Mouse (Mus musculus) intestine, embryonic 15.5 days (tissue): ENCODE measurements around the gene Lrrc36. TPM values are rescaled to one million over a fixed set of nuclear protein-coding genes. Genes with fewer than 3 reads are reported as not detected.
A peak's percentile ranks its signal among the peaks of the same experiment; 100 is the strongest.

Source experiments
- ATAC-seq: fragments of 200-750 bp; cut with Nextera tagmentation; 2 replicates; pipeline ENCODE4 v1.8.0; 2017; ENCODE audit warnings: moderate TSS enrichment, moderate library complexity
- H3K27ac ChIP-seq: fragments of 300-500 bp; sonication (generic); 2 replicates; pipeline ENCODE4 v1.5.1; 2015; ENCODE audit warnings: mild to moderate bottlenecking, inconsistent platforms
- H3K27me3 ChIP-seq: fragments of 300-500 bp; sonication (generic); replicated peaks from 2 replicates; pipeline ENCODE4 v1.6.1; 2015; ENCODE audit warnings: inconsistent platforms
- H3K36me3 ChIP-seq: fragments of 300-500 bp; sonication (generic); 2 replicates; pipeline ENCODE4 v1.6.1; 2015; ENCODE audit warnings: inconsistent platforms
- H3K4me1 ChIP-seq: fragments of 300-500 bp; sonication (generic); replicated peaks from 2 replicates; pipeline ENCODE4 v1.6.1; 2015; ENCODE audit warnings: inconsistent platforms
- H3K4me2 ChIP-seq: fragments of 300-500 bp; sonication (generic); replicated peaks from 2 replicates; pipeline ENCODE4 v1.6.1; 2015; ENCODE audit warnings: mild to moderate bottlenecking, inconsistent platforms
- H3K4me3 ChIP-seq: fragments of 300-500 bp; sonication (generic); replicated peaks from 2 replicates; pipeline ENCODE4 v1.5.1; 2015; ENCODE audit warnings: inconsistent platforms
- H3K9ac ChIP-seq: fragments of 300-500 bp; sonication (generic); 2 replicates; pipeline ENCODE4 v1.6.1; 2015; ENCODE audit warnings: inconsistent platforms
- H3K9me3 ChIP-seq: fragments of 300-500 bp; sonication (generic); 2 replicates; pipeline ENCODE4 v1.6.1; 2016; ENCODE audit warnings: inconsistent platforms
- WGBS: fragments of 180-500 bp; shearing (Covaris S2); methylation state at CpG from one replicate; pipeline ENCODE4 v1.1.7; 2015; 5-methylcytosine and 5-hydroxymethylcytosine counted together
- polyA plus RNA-seq: library from polyadenylated mRNA; unstranded; fragments of >200 nt; fragmentation: Nextera tagmentation; extraction: Ambion mirVana; gene quantifications from 2 replicates; pipeline ENCODE4 v1.2.1, GENCODE M21; 2015

The Lrrc36 gene
- polyA plus RNA-seq, 1 experiment from 2014 or later = 0.26 TPM

- no peak overlapping the region for H3K4me3 ChIP-seq
- no peak overlapping the region for H3K9ac ChIP-seq
These were observed 56.4 kb downstream of the Lrrc36 start for GRCm38 (mm10) chr8:105469816-105470215.

DNA sequence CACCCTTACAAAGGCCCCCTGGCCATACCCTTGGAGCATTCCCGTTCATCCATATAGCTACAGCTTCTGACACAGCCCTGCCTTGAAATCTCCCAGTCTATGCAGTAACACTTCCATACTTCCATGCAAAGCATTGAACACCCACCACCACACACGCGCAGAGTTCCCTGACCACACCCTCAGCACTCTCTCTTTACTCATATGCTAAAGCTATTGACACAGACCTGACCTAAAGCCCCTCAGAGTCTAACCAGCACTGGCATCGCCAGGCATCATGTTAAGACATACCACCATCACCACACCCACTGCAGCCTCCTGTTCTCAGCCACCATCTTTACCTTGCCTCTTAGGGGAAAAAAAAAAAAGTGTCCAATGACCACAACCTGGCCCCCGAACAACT, 56.9 kb downstream of the Lrrc36 start:
- no peak for ATAC-seq
- H3K4me2 ChIP-seq = peak overlapping the region; percentile 62; the same call in 1 of the 2 replicates
- no peaks in the 10 kb centered on the region for H3K9me3 ChIP-seq

More at GRCm38 (mm10) chr8:105469816-105470215, 56.4 kb downstream of the Lrrc36 start:
- H3K27me3 ChIP-seq = no peaks in the 10 kb centered on the region; the same call in 1 of the 2 replicates
- no peaks in the 10 kb centered on the region for H3K9me3 ChIP-seq
- H3K36me3 ChIP-seq = no peaks in the 10 kb centered on the region
- WGBS = 89% methylated on average over 5 of the region's 5 CpGs
- H3K4me1 ChIP-seq = peaks cover 38% of the 10 kb centered on the region
- ATAC-seq = no peak
- 0 out of 2 replicates have a peak overlapping the region, but pooled peaks have one; percentile 62 for H3K4me2 ChIP-seq
- no peak overlapping the region for H3K27ac ChIP-seq

DNA sequence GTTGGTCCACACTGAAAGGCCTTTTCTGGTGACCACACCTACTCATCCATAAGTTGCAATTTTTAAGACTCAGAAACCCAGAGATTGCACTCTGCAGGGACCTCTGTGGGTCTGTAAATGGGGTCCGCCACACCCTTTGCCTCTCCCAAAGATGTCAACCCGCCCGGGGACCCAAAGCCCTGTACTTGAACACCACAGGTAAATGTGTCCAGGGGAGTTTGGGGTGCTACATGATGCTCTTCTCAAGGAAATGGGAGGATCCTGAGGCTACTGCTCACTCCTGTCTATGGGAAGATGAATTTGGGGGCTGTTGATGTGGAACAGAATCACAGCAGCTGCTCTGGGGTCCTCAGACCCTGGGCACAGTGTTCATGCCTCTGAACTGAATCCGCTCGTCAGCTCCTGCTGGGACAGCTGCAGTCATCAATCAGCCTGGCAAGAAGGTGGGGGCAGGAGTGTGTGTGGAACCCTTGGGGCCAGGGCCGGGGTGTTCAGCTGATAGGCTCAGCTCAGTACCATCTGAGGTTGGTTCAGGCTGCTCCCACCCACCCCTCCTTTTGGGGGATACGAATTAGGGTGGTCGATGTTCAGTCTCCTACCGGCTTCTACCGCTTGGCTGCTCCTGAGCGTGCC, 57.4 kb downstream of the Lrrc36 start:
- 21% methylated on average over 11 of the region's 11 CpGs for WGBS

More for the DNA sequence above, 56.9 kb downstream of the Lrrc36 start:
- Histone ChIP-seq H3K36me3 (no peaks in the 10 kb centered on the region), H3K4me1 (peaks cover 41% of the 10 kb centered on the region), H3K4me3 (peak overlapping the region; percentile 31; the same call in 1 of the 2 replicates), H3K9ac (no peak overlapping the region), H3K27me3 (no peaks in the 10 kb centered on the region; the same call in 1 of the 2 replicates), H3K27ac (no peak overlapping the region)
- WGBS = 74% methylated on average over 5 of the region's 5 CpGs

DNA sequence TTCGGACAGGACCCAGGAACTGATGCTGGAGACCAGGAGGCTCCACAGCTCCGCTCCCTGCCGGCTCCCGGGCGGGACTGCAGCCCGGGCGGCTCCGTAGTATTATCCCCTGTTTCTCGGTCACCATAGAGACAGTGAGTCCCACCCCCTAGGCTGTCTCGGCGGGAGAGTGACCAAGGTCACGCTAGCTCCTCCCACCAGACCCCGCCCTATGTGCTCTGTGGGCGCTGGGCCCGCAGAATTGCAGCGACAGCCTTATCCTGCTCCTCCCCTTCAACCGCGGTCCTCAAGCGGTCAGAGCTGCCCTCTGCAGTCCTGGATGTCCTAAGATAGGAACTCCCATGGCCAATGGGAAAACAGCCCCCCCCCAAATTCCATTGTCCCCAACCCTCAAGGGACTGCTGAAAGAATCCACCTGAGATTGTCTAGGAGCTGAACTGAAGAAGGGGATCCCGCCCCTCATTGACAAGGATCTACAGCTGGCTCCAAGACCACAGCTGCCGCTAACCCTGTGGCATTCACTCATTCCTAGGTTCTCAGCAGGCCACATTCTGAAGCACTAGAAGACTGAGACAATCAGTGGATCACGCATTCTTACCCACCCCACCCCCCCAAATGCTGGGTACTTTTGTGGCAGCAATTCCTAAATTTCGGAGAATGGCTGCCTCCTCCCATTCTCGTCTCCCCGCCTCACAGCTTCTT, 58.1 kb downstream of the Lrrc36 start, which contains the start of gene Tppp3:
TSS of gene Tppp3 (minus strand) at position 213 of the 702 bp plus-strand sequence.
- 9% methylated on average over 25 of the region's 25 CpGs for WGBS
- H3K9me3 ChIP-seq = no peaks in the 10 kb centered on the region
- peak within 1 kb of the TSS; percentile 31 for H3K4me3 ChIP-seq
- peak within 1 kb of the TSS; percentile 23; the same call in 1 of the 2 replicates for H3K9ac ChIP-seq
- H3K36me3 ChIP-seq = no peaks in the 10 kb centered on the region
- ATAC-seq = peak; percentile 95
- H3K27me3 ChIP-seq = no peaks in the 10 kb centered on the region; the same call in 1 of the 2 replicates
- no peak within 1 kb of the TSS for H3K27ac ChIP-seq
- peaks cover 41% of the 10 kb centered on the region for H3K4me1 ChIP-seq
- peak within 1 kb of the TSS; percentile 62 for H3K4me2 ChIP-seq

More for the DNA sequence above, 57.4 kb downstream of the Lrrc36 start:
- Histone ChIP-seq H3K4me2 (peak overlapping the region; percentile 62), H3K4me1 (peaks cover 41% of the 10 kb centered on the region), H3K36me3 (no peaks in the 10 kb centered on the region), H3K27ac (no peak overlapping the region), H3K9me3 (no peaks in the 10 kb centered on the region), H3K9ac (peak overlapping the region; percentile 23; the same call in 1 of the 2 replicates), H3K4me3 (peak overlapping the region; percentile 31), H3K27me3 (no peaks in the 10 kb centered on the region; the same call in 1 of the 2 replicates)
- no peak; the same call in 1 of the 2 replicates for ATAC-seq

DNA sequence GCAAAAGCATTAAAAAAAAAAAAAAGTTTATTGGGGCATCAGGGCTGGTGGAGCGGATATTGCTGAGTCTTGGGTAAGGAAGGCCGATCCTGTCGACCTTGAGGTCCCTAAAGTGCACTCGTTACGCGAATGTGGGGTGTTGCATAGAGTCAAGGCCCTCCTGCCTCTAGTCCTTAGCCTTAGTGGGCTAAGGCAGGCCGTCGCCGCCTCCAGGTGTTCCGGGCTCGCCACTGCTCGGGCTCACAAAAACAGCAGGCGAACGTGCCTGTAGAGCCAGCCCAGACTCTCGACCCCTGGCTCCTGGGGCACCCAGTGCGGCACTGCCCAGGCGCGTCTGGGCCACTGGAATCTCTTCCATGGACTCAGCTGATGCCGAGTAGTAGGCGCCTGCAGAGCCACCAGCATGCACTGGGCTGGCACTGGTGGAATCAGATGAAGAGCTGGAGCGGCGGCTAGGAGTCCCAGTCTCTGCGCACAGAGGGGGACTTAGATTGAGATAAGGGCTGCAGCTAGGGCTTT, 59.1 kb downstream of the Lrrc36 start:
- Histone ChIP-seq H3K9me3 (no peaks in the 10 kb centered on the region), H3K4me1 (peaks cover 45% of the 10 kb centered on the region), H3K4me3 (no peak overlapping the region), H3K4me2 (no peak overlapping the region), H3K9ac (no peak overlapping the region), H3K36me3 (no peaks in the 10 kb centered on the region), H3K27ac (no peak overlapping the region), H3K27me3 (no peaks in the 10 kb centered on the region; the same call in 1 of the 2 replicates)
- WGBS = 47% methylated on average over 23 of the region's 23 CpGs
- no peak for ATAC-seq

DNA sequence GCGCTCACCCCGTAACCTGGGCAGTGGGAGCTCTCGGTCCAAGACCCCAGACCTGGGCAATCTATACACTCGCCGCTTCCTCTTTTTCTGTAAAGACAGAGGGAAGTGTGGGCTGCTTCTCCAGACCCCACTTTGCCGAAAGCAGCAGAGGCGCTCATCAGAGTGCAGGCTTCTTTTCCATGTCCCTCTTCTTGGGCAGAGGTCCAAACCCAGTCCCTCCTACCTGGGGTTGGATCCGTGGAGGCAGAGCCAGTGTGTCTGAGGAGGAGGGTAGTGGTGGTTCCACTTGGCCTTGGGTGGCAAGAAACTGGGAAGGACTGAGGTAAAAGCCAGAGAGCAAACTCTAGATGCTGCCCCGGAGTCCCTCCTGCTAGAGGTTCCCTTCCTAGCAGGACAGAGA, 59.6 kb downstream of the Lrrc36 start:
- Histone ChIP-seq H3K4me2 (no peak overlapping the region), H3K4me1 (peaks cover 45% of the 10 kb centered on the region), H3K4me3 (no peak overlapping the region), H3K36me3 (no peaks in the 10 kb centered on the region), H3K27me3 (no peaks in the 10 kb centered on the region; the same call in 1 of the 2 replicates), H3K9me3 (no peaks in the 10 kb centered on the region), H3K27ac (no peak overlapping the region), H3K9ac (no peak overlapping the region)
- no peak for ATAC-seq
- 72% methylated on average over 9 of the region's 9 CpGs for WGBS

DNA sequence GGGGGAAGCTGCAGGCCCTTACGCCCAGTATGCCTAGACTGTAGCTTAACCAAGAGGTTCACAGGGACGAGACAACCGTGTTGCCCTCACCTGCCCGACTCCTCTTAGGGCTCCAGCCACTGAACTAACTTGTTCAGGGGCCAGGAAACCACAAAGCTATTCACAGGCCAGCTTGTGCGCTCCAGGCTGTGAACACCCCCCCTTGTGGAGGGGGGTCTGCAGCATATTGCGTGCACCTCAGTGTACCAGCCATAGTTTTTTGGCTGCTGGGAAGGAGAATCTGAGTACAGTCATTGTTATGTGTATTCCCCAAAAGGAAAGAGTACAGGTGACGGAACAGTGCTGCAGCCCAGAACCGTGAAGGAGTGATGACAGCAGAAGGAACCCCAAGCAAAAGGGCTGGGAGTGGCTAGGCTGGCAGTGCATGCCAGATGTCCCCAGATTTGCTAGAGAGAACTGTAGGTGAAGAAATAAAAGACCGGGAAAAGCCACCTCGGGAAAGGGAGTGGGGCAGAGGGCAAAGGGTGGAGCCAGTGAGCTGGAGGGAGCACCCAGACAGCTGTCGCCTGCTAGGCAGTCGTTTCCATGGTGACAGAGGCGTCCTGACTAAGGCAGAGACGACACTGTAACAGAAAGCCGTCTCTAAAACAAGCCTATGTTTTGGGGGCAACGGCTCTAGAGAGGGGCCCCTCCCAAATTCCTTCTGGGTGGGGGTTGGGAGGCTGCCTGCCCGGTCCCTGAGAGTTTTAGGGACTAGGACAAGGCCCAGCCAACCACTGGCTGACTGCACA, 60.6 kb downstream of the Lrrc36 start:
- WGBS = 33% methylated on average over 17 of the region's 17 CpGs
- peak overlapping the region; percentile 10; the same call in 1 of the 2 replicates for H3K9ac ChIP-seq
- H3K4me1 ChIP-seq = peaks cover 45% of the 10 kb centered on the region
- no peaks in the 10 kb centered on the region for H3K9me3 ChIP-seq
- no peaks in the 10 kb centered on the region; the same call in 1 of the 2 replicates for H3K27me3 ChIP-seq
- peak overlapping the region; percentile 36 for H3K4me2 ChIP-seq
- H3K36me3 ChIP-seq = no peaks in the 10 kb centered on the region
- H3K27ac ChIP-seq = no peak overlapping the region
- H3K4me3 ChIP-seq = no peak overlapping the region
- peak; percentile 52 for ATAC-seq

DNA sequence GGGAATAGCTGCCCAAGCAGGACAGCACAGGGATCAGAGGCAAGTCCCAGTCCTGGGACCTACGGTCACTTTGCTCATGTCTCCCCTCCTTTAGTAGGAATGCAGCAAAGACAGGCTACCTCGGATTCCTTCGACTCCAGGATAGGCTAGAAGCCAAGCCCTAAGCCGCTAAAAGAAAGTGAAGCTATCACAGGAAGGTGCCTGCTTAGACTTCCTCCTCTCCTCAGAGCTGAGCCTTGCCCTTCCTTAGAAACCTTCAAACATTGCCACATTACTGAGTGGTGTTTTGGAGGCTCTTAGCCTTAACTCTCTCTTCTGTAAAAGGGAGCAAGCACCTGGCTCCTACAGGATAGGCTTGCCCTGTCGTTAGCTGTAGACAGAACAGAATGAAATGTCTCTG, 61.3 kb downstream of the Lrrc36 start:
- H3K9ac ChIP-seq = 0 out of 2 replicates have a peak overlapping the region, but pooled peaks have one; percentile 10
- H3K27ac ChIP-seq = no peak overlapping the region
- no peaks in the 10 kb centered on the region; the same call in 1 of the 2 replicates for H3K27me3 ChIP-seq
- no peaks in the 10 kb centered on the region for H3K36me3 ChIP-seq
- WGBS = 29% methylated on average over 5 of the region's 5 CpGs
- no peak for ATAC-seq
- H3K4me3 ChIP-seq = no peak overlapping the region
- H3K4me1 ChIP-seq = peaks cover 39% of the 10 kb centered on the region
- peak overlapping the region; percentile 36 for H3K4me2 ChIP-seq
- no peaks in the 10 kb centered on the region for H3K9me3 ChIP-seq

DNA sequence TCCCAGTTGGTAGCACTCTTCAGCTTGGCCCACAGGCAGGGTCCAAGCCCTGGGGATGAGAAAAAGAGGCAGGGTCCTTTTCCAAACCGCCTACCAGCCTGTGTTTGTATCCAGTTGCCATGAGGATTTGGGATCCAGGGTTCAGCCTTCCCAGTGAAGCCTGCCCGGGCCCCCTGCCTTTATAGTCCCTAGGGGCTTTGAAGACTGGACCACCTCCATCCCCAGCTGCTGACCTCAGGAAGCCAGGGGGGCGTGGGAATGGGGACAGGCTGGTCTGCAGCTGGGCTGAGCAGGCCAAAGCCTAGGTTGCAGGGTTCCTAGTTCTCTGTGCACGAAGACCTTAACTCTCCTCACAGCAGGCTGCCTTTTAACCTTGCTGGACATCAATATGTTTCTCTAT, 61.9 kb downstream of the Lrrc36 start:
- H3K9me3 ChIP-seq = no peaks in the 10 kb centered on the region
- H3K4me2 ChIP-seq = no peak overlapping the region
- no peak overlapping the region for H3K9ac ChIP-seq
- ATAC-seq = no peak
- WGBS = 74% methylated on average over 4 of the region's 4 CpGs
- H3K4me3 ChIP-seq = no peak overlapping the region
- no peak overlapping the region for H3K27ac ChIP-seq
- H3K36me3 ChIP-seq = no peaks in the 10 kb centered on the region
- no peaks in the 10 kb centered on the region; the same call in 1 of the 2 replicates for H3K27me3 ChIP-seq
- H3K4me1 ChIP-seq = peaks cover 35% of the 10 kb centered on the region

DNA sequence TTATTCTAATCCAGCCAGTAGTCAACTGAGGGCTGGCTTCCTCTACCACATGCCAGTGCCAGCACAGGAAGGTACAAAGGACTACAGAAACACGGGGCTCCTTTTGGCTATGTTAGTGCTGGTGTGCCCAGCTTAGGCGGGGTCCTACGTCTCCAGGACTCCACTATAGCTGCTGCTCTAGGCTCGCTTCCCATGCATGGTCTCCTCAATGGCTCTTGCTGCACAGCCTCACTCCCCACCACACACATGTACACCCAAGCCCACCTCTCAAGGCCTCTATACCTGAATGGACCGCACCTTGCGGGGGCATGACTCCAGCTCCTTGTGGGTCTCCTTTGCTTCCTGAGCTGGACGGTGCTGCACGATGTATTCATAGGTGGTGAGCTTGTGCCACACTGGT, 62.4 kb downstream of the Lrrc36 start:
- peaks cover 30% of the 10 kb centered on the region for H3K4me1 ChIP-seq
- no peak overlapping the region for H3K9ac ChIP-seq
- H3K27me3 ChIP-seq = no peaks in the 10 kb centered on the region; the same call in 1 of the 2 replicates
- H3K36me3 ChIP-seq = no peaks in the 10 kb centered on the region
- ATAC-seq = no peak
- no peak overlapping the region for H3K4me2 ChIP-seq
- 92% methylated on average over 8 of the region's 8 CpGs for WGBS
- no peaks in the 10 kb centered on the region for H3K9me3 ChIP-seq
- no peak overlapping the region for H3K4me3 ChIP-seq
- H3K27ac ChIP-seq = no peak overlapping the region

DNA sequence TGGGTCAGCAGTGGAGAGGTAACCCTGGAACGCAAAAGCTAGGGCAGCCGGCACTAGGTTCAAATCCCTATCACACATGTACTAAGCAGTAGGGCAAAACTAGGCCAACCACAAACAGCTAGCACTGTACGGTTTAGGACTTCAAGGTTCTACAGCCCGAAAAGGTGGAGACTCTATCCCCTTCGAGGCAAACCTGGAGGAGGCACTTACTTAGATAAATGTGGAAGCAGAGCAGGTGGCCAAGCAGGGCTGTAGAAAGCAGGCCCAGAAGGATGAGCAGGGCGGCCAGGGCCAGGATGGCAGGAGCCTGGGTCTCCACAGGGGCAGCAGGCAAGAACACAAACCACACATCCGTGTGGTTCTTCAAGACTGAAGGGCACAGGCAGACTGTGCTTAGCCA, 62.8 kb downstream of the Lrrc36 start:
- Histone ChIP-seq H3K9ac (no peak overlapping the region), H3K27me3 (no peaks in the 10 kb centered on the region; the same call in 1 of the 2 replicates), H3K27ac (no peak overlapping the region), H3K4me1 (peaks cover 27% of the 10 kb centered on the region), H3K9me3 (no peaks in the 10 kb centered on the region), H3K4me2 (no peak overlapping the region), H3K36me3 (no peaks in the 10 kb centered on the region), H3K4me3 (no peak overlapping the region)
- no peak for ATAC-seq
- WGBS = 93% methylated on average over 7 of the region's 7 CpGs
